Mouse (Mus musculus): ENCODE data around the gene Ipp.

Ipp gene

GRCm38 (mm10) chr4:116557306-116558121, 50.2 kb downstream of the Ipp start, which contains the start of gene Gpbp1l1:
Gene Gpbp1l1 (plus strand): TSS chr4:116557658.
- peak; percentile 96 to 97 for DNase-seq (ENCODE audit: low spot score in 2 of 2)

DNA sequence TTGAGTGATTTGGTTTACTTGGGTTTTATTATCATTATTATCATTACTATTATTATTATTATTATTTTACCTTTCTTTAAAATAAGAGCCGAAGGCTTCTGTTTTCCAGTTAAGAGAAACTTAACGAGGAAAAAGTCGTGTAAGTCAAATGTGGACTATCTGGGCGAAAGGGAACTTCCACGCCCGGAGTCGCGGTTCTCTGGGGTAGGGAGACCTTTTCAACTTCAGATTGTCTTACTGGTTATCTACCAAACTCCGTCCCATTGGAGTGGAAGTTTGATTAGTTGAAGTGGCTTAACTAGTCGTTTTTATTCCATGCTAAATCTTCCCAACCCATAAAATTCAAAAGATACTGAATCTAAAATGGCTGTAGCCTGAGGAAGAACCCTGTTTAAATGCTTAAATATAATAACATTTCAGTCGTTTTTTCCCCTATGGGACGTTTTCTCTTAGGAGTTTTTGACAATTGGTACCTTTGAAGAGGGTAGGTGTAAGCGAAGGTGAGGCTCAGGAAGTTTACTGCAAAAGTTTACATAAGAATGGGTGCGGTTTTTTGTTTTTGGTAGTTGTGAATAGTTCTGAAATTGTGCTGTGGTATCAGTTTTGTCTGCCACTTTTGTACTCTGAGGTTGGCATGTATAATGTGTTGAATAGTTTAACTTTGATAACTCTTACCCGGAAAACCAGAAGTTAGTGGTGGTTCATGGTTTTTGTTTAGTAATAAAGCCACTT, 51.0 kb downstream of the Ipp start:
- DNase-seq (ENCODE audit: low spot score in 2 of 2) = no peak
